Mouse (Mus musculus): ENCODE measurements at regions not wholly inside any gene's neighbourhood (a gene's known extent, or its start where the extent isn't known, plus 50 kb on each side); places are given as distances from the start of the nearest gene placed in this dataset.

GRCm38 (mm10) chr7:39898268-39898667, 380.7 kb downstream of the Zfp619 start:
- Histone ChIP-seq H3K9me3 (no peaks in the 10 kb centered on the region), H3K4me1 (no peaks in the 10 kb centered on the region), H3K27ac (no peak overlapping the region), H3K9ac (no peak overlapping the region), H3K27me3 (replicated peaks) (no peaks in the 10 kb centered on the region), H3K4me3 (no peak overlapping the region), H3K4me2 (replicated peaks) (no peak overlapping the region), H3K36me3 (no peaks in the 10 kb centered on the region)
- WGBS: 93% methylated on average over 1 of the region's 1 CpGs
- ATAC-seq (ENCODE audit: low FRiP score, low read depth): no peak

GRCm38 (mm10) chr7:39933946-39934345, 416.4 kb downstream of the Zfp619 start:
- 86% methylated on average over 1 of the region's 1 CpGs for WGBS
- no peak for ATAC-seq (ENCODE audit: low FRiP score, low read depth)

DNA sequence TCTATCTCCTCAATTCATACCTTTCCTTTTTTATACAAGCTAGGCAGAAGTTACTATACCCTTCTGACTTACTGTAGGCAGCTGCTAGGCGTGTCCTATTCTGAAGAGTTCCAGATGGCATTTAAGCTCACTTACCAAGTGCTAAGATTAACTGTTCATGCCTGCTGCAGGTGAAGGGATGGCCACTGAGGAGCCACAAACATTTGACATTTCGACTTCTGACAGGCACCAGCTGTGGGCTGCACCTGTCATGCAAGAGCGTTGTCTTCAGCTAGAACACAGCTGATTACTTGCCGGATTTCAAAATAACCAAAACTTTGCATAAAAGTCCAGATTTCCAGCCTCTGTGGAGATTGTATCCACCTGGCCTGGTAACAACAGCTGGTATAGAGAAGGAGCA, 419.7 kb downstream of the Zfp619 start:
- H3K4me3 ChIP-seq: no peak overlapping the region
- no peaks in the 10 kb centered on the region for H3K4me1 ChIP-seq
- ATAC-seq (ENCODE audit: low FRiP score, low read depth): no peak
- no peak overlapping the region for H3K27ac ChIP-seq
- H3K9me3 ChIP-seq: no peaks in the 10 kb centered on the region
- 82% methylated on average over 4 of the region's 4 CpGs for WGBS
- H3K36me3 ChIP-seq: no peaks in the 10 kb centered on the region
- H3K4me2 ChIP-seq (replicated peaks): no peak overlapping the region
- H3K27me3 ChIP-seq (replicated peaks): no peaks in the 10 kb centered on the region
- H3K9ac ChIP-seq: no peak overlapping the region

More at GRCm38 (mm10) chr7:39933946-39934345, 416.4 kb downstream of the Zfp619 start:
- Histone ChIP-seq H3K9ac (no peak overlapping the region), H3K4me2 (replicated peaks) (no peak overlapping the region), H3K27ac (no peak overlapping the region), H3K27me3 (replicated peaks) (no peaks in the 10 kb centered on the region), H3K36me3 (no peaks in the 10 kb centered on the region), H3K4me1 (no peaks in the 10 kb centered on the region), H3K4me3 (no peak overlapping the region), H3K9me3 (no peaks in the 10 kb centered on the region)

GRCm38 (mm10) chr7:39942262-39942900, 424.8 kb downstream of the Zfp619 start:
- Histone ChIP-seq H3K36me3 (no peaks in the 10 kb centered on the region), H3K4me3 (no peak overlapping the region), H3K4me2 (replicated peaks) (no peak overlapping the region), H3K9me3 (no peaks in the 10 kb centered on the region), H3K4me1 (no peaks in the 10 kb centered on the region), H3K27me3 (replicated peaks) (no peaks in the 10 kb centered on the region), H3K9ac (no peak overlapping the region), H3K27ac (no peak overlapping the region)
- WGBS: 55% methylated on average over 1 of the region's 1 CpGs
- ATAC-seq (ENCODE audit: low FRiP score, low read depth): no peak

GRCm38 (mm10) chr7:39954110-39954509, 436.5 kb downstream of the Zfp619 start:
- ATAC-seq (ENCODE audit: low FRiP score, low read depth): no peak
- 72% methylated on average over 7 of the region's 7 CpGs for WGBS
- H3K27me3 ChIP-seq (replicated peaks): no peaks in the 10 kb centered on the region
- no peak overlapping the region for H3K9ac ChIP-seq
- H3K4me1 ChIP-seq: no peaks in the 10 kb centered on the region
- H3K27ac ChIP-seq: no peak overlapping the region
- no peaks in the 10 kb centered on the region for H3K36me3 ChIP-seq
- no peak overlapping the region for H3K4me3 ChIP-seq
- H3K4me2 ChIP-seq (replicated peaks): no peak overlapping the region
- no peaks in the 10 kb centered on the region for H3K9me3 ChIP-seq

DNA sequence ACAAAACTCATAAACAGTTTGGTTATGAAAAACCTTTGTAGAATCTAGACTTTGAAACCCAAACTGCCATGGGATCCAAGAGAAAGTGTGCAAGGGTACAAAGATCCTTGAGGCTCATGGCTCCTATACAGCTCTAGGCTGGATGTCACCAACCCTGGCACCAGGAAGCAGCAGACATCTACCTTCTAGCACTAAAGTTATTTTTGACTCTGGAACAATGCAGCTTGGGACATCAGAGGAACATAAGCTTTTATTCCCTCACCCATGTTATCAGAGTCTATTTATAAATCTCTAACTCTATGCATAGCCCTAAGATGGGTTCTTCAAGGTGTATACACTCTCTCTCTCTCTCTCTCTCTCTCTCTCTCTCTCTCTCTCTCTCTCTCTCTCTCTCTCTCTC, 437.4 kb downstream of the Zfp619 start:
- Histone ChIP-seq H3K9me3 (no peaks in the 10 kb centered on the region), H3K9ac (no peak overlapping the region), H3K27ac (no peak overlapping the region), H3K4me2 (replicated peaks) (no peak overlapping the region), H3K4me3 (no peak overlapping the region), H3K27me3 (replicated peaks) (no peaks in the 10 kb centered on the region), H3K4me1 (no peaks in the 10 kb centered on the region), H3K36me3 (no peaks in the 10 kb centered on the region)
- ATAC-seq (ENCODE audit: low FRiP score, low read depth): no peak

DNA sequence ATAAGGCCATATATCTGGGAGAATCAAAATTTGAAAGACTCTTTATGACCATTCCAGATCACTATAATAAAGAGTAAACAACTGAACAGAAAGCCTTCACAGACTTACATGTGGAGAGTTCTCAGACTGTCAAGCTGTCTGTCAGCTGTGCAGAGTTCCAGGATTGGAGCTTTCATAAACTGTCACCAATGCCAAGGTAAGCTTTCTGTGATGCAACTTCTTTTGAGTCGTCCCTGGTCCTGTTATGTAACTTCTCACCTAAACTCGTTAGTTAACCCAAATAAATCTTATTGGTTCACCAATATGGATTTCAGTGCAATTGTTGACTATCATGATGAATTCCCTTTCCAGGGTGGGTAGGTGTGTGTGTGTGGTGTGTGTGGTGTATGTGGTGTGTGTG, 460.6 kb downstream of the Zfp619 start:
- no peak overlapping the region for H3K4me3 ChIP-seq
- no peaks in the 10 kb centered on the region for H3K9me3 ChIP-seq
- H3K27ac ChIP-seq: no peak overlapping the region
- no peak overlapping the region for H3K4me2 ChIP-seq (replicated peaks)
- 82% methylated on average over 2 of the region's 2 CpGs for WGBS
- H3K9ac ChIP-seq: no peak overlapping the region
- H3K27me3 ChIP-seq (replicated peaks): no peaks in the 10 kb centered on the region
- ATAC-seq (ENCODE audit: low FRiP score, low read depth): no peak
- no peaks in the 10 kb centered on the region for H3K36me3 ChIP-seq
- H3K4me1 ChIP-seq: no peaks in the 10 kb centered on the region

GRCm38 (mm10) chr7:39981647-39982046, 464.1 kb downstream of the Zfp619 start:
- H3K9me3 ChIP-seq: no peaks in the 10 kb centered on the region
- 89% methylated on average over 4 of the region's 4 CpGs for WGBS
- no peaks in the 10 kb centered on the region for H3K36me3 ChIP-seq
- no peak overlapping the region for H3K9ac ChIP-seq
- no peaks in the 10 kb centered on the region for H3K4me1 ChIP-seq
- no peaks in the 10 kb centered on the region for H3K27me3 ChIP-seq (replicated peaks)
- H3K4me2 ChIP-seq (replicated peaks): no peak overlapping the region
- no peak overlapping the region for H3K4me3 ChIP-seq
- ATAC-seq (ENCODE audit: low FRiP score, low read depth): no peak
- no peak overlapping the region for H3K27ac ChIP-seq

Measured in neural tube, embryonic 12.5 days (tissue).